ENCODE assay signal across 8 mouse cellular contexts in the genomic region with DNA sequence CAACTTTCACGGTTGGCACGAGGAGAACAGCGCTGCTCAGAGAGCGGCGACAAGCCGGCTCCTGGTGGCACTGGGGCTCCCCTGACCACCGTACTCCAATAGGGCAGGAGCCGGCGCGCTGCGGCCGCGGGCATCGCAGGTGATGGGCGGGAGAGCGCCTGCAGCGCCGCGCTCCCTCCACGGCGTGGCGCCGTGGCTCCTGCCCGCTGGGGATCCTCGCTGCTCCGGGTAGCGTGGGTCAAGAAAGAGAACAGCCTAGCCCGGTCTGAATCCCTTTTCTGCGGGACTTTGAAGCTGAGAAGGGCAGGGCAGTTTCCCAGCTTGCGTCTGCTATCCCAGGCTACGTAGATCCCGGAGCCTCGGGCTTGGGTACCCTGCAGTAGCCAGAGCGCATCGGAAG. TPM values are rescaled to one million over a fixed set of nuclear protein-coding genes. Genes with fewer than 3 reads are reported as not detected.
A peak's percentile ranks its signal among the peaks of the same experiment; 100 is the strongest.
DNase-seq lines count a peak whose midpoint lies in the region; ATAC-seq lines count a peak whose summit lies in the region.

No protein-coding gene starts in this region.

- H3K4me1 ChIP-seq in hindbrain, embryonic 13.5 days (replicated peaks) = peaks cover 57% of the 10 kb centered on the region

- intact Hi-C loops in left cerebral cortex, postnatal 25 days (cut with DNase I) = loop anchor here (1.0 to 2.0 kb wide), 6 partner anchors 42 to 323 kb away; no protein-coding TSS in a partner anchor

- ATAC-seq in hindbrain, embryonic 13.5 days (ENCODE audit: low FRiP score) = peak; percentile 34
- ATAC-seq in megakaryocyte progenitor cell, adult 5-6 weeks (replicated peaks; ENCODE audit: poor library complexity) = peak; percentile 58

- peak; percentile 69 for DNase-seq in R1 (ENCODE audit: low read depth, low spot score)
- DNase-seq in cerebellum, adult 9-11 months = peak; percentile 57
- peak; percentile 43 to 54 for DNase-seq in frontal cortex, postnatal 25 days (ENCODE audit: low spot score in 2 of 2)
- DNase-seq in left cerebral cortex, postnatal 25 days (ENCODE audit: low spot score in 2 of 2) = peak; percentile 65 to 76
- DNase-seq in right cerebral cortex, adult 2 months (ENCODE audit: low spot score in 2 of 2) = peak; percentile 59 to 67
- peak; percentile 72 for DNase-seq in urinary bladder, postnatal 25 days (ENCODE audit: low spot score)

- WGBS in hindbrain, embryonic 13.5 days = under 1% methylated on average over 35 of the region's 35 CpGs

- no peak overlapping the region for H3K27ac ChIP-seq in hindbrain, embryonic 13.5 days

- H3K9ac ChIP-seq in hindbrain, embryonic 13.5 days = peak overlapping the region; percentile 70; the same call in 1 of the 2 replicates

- H3K27me3 ChIP-seq in hindbrain, embryonic 13.5 days = peaks cover 98% of the 10 kb centered on the region

- H3K9me3 ChIP-seq in hindbrain, embryonic 13.5 days = no peaks in the 10 kb centered on the region

- no peaks in the 10 kb centered on the region for H3K36me3 ChIP-seq in hindbrain, embryonic 13.5 days

- H3K4me3 ChIP-seq in hindbrain, embryonic 13.5 days = peak overlapping the region; percentile 55

- H3K4me2 ChIP-seq in hindbrain, embryonic 13.5 days = peak overlapping the region; percentile 85

RNA-seq across cellular contexts. Expression of a gene that starts 0.7 kb away (rescaled TPM):
- 3.8 and 4.1 TPM in 2 replicates for polyA plus RNA-seq in hindbrain, embryonic 13.5 days (2015; fragmentation: Nextera tagmentation; extraction: Ambion mirVana)
- total RNA-seq in left cerebral cortex, postnatal 25 days (2021) = 10 to 100 TPM; 13.8 to 15.7 TPM
- total RNA-seq in megakaryocyte progenitor cell, adult 5-6 weeks (2015) = 0.84 and 1.1 TPM in 2 replicates
- total RNA-seq in megakaryocyte progenitor cell, adult 5-6 weeks (2017) = 1.9 and 2.2 TPM in 2 replicates

RNA-seq across cellular contexts. Expression of a gene that starts 12.8 kb away (rescaled TPM):
- 86.8 and 89.0 TPM in 2 replicates for polyA plus RNA-seq in hindbrain, embryonic 13.5 days (2015; fragmentation: Nextera tagmentation; extraction: Ambion mirVana)
- total RNA-seq in left cerebral cortex, postnatal 25 days (2021) = 10 to 100 TPM; 37.5 to 38.8 TPM
- total RNA-seq in megakaryocyte progenitor cell, adult 5-6 weeks (2015) = 15.5 and 15.9 TPM in 2 replicates
- total RNA-seq in megakaryocyte progenitor cell, adult 5-6 weeks (2017) = 19.7 and 21.2 TPM in 2 replicates

Comparison
In these comparisons a context has a peak if more than half of its experiments do, and no peak if none do; other contexts are left out.
1. RNA of a gene that starts 0.7 kb away (total RNA-seq): 13.8 to 15.7 TPM in left cerebral cortex, postnatal 25 days; 0.84 to 2.2 TPM in megakaryocyte progenitor cell, adult 5-6 weeks; every median in the first group is over 4 times any median in the second.
2. Peak in every context shown above with its lines, with median percentiles within 50 percentile points of each other: DNase-seq.